Mouse (Mus musculus): ENCODE data around the gene Git1.

The Git1 gene

GRCm38 (mm10) chr11:77493512-77494343, at the start of gene Git1:
Gene Git1, plus strand, starts transcription at chr11:77493562.
- DNase-seq = peak; percentile 67 to 76

GRCm38 (mm10) chr11:77444939-77445338, 48.4 kb upstream of the Git1 start:
- no peak for DNase-seq

GRCm38 (mm10) chr11:77446628-77447041, 46.7 kb upstream of the Git1 start:
- peak; percentile 52 to 62 for DNase-seq

- DNase-seq = no peak
Observed at GRCm38 (mm10) chr11:77449224-77449623, 44.1 kb upstream of the Git1 start.

- no peak for DNase-seq
Observed at GRCm38 (mm10) chr11:77451670-77452069, 41.7 kb upstream of the Git1 start.

- no peak for DNase-seq
Observed at GRCm38 (mm10) chr11:77453388-77453787, 40.0 kb upstream of the Git1 start.

- peak in 1 of 2 experiments; percentile 1 for DNase-seq
Observed at GRCm38 (mm10) chr11:77455770-77456510, 37.4 kb upstream of the Git1 start.

GRCm38 (mm10) chr11:77456866-77457265, 36.5 kb upstream of the Git1 start:
- DNase-seq = peak in 1 of 2 experiments; percentile 33

- no peak for DNase-seq
Observed at GRCm38 (mm10) chr11:77461856-77462255, 31.5 kb upstream of the Git1 start.

GRCm38 (mm10) chr11:77462283-77463100, 30.9 kb upstream of the Git1 start, which contains the start of gene Coro6:
Gene Coro6, plus strand, starts transcription at chr11:77462411.
- DNase-seq = peak; percentile 86 to 91

GRCm38 (mm10) chr11:77463101-77463445, 30.3 kb upstream of the Git1 start:
- no peak for DNase-seq

GRCm38 (mm10) chr11:77463786-77464185, 29.6 kb upstream of the Git1 start:
- DNase-seq = no peak

GRCm38 (mm10) chr11:77464684-77465083, 28.7 kb upstream of the Git1 start:
- DNase-seq = no peak

GRCm38 (mm10) chr11:77465111-77465510, 28.3 kb upstream of the Git1 start:
- DNase-seq = no peak

- DNase-seq = no peak
Observed at GRCm38 (mm10) chr11:77466544-77466943, 26.8 kb upstream of the Git1 start.

- peak; percentile 80 to 87 for DNase-seq
Observed at GRCm38 (mm10) chr11:77467157-77467556, 26.2 kb upstream of the Git1 start.

GRCm38 (mm10) chr11:77467784-77468183, 25.6 kb upstream of the Git1 start:
- peak; percentile 86 to 90 for DNase-seq

- DNase-seq = no peak
Observed at GRCm38 (mm10) chr11:77468397-77468796, 25.0 kb upstream of the Git1 start.

- no peak for DNase-seq
Observed at GRCm38 (mm10) chr11:77471407-77471806, 22.0 kb upstream of the Git1 start.

GRCm38 (mm10) chr11:77472775-77473174, 20.6 kb upstream of the Git1 start:
- no peak for DNase-seq

- no peak for DNase-seq
Observed at GRCm38 (mm10) chr11:77476216-77476615, 17.1 kb upstream of the Git1 start.

- DNase-seq = no peak
Observed at GRCm38 (mm10) chr11:77476895-77477294, 16.5 kb upstream of the Git1 start.

GRCm38 (mm10) chr11:77483043-77483442, 10.3 kb upstream of the Git1 start:
- DNase-seq = no peak

Measured in kidney, postnatal 4 days (tissue).